Mouse (Mus musculus) cerebellum, postnatal 36 days (tissue): Measurements from ENCODE around the gene Gmcl1.

Experiments
- DNase-seq, 2 experiments: peaks; one replicate each; pipeline ENCODE4 v3.0.0; 2021 to 2022; ENCODE audit warnings: mixed read lengths in 2 of 2

Gmcl1 gene

DNA sequence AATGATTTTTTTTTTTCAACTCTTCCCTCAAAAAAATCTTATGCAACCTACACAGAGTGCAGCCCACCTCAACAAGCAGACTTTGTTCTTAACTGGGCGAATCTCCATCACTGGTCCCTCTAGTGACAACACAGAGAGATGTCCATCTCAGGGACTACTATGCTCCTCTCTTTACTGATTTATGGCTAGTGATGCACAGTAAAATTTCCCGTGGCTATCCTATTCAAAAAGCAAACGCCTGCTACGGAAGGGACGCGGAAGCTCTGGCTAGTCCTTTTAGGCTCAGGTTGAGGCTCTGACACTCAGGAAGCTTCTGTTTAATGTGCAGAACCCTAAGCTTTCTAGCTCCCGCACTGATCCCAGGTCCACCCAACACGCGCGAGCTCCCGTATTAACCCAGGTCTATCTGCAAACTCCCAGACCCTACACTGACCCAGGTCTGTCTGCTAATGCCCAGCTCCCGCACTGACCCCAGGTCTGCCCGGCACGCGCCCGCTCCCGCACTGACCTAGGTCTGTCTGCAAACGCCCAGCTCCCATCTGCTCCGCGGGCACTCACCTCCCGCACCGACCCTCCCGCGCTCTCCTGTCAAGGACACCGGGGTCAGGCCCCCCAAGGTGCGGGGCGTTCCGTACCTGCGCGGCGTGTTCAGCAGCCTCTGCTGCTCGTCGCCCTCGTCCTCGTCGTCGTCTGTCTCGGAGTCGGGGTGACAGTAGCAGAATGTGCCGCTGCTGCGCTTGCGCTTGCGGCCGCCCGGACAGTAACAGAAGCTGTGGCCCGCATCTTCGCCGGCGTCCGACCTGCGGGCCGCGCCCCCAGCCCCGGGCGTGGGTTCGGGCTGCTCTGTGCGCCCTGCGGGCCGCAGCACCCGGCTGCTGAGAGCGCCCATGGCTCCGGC, 658 bp downstream of the Gmcl1 start:
- DNase-seq = peak; percentile 66 to 67

DNA sequence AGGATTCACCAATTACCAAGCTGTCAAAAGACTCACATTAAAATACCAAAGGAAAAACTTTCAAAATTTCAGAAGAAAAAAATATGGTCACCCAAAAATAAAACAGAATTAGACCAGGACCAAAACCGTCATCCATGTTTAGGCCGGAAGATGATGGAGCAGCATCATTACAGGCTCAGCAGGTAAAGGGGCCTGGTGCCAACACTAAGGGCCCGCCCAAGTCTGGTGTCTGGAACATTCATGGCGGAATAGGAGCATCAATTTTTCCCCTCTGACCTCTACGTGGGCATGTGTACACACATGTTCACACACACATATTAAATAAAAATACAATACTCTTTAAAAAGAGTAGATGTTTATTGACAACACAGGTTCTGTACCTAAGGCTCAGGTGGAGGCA, 4.5 kb downstream of the Gmcl1 start:
- DNase-seq = peak; percentile 15 to 17

DNA sequence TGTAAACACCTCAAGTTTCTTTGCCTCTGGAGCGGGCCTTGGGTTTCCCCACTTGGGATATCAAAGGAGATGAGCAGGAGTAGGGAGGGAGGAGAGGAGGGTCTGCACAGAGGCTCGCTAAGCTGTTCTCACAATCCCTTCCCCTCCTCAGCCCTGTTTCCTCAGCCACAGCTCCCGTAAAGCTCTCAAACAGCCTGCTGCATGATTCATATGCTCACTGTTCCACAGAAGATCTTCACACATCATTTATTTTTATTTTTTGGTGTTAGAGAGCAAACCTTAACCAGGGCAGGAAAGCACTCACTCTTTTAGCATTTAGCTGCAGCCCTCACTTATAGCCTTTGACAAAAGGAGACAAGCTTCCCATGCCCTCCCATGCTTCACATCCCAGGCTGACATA, 11.2 kb downstream of the Gmcl1 start:
- no peak for DNase-seq

DNA sequence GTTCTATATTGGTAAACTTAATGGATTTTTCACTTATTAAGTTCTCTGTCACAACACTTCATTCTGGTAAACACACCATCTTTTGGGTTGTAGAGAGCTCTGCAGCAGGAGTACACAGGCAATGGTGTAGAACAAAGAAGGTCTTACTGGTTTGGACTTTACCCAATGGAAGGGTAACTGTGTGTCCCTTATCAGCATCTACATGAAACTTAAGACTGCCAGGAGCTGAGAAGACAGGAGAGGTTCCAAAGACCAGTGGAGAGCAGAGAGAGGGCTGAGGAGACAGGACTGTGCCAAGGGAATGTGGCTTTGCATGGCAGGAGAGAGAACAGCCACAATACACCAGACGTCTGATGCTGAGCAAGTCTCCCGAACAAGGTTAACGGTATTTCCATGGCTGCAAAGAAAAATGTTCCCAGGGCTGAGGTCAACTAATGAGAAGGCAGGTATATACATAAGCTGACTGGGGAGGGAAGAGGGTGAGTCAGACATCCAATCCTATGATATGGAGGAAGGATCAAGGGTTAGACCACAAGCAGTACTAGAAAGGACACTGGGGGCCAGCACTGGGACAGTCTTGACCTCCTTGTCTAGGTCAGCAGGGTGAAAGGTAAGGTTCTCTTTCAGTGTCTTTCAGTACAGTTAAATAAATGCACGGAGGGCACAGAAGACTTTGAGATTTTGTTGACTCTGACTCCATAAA, 25.0 kb downstream of the Gmcl1 start:
- no peak for DNase-seq

DNA sequence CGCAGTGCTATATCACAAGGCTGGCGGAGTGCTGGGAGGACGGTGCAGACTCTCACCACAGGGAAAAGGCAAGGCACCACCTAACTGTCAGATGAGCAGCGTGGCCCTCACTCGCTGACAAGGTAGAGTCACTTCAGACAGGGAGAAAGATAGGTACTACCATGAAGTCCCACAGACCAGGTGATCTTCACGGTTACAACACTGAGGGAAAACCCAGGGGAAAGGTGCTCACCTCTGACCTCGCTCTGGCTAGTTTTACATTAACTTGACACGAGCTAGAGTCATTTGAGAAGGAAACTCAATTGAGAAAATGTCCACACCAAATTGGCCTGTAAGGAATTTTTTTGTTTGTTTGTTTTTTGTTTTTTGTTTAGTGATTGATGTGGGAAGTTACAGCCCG, 30.6 kb downstream of the Gmcl1 start:
- no peak for DNase-seq

DNA sequence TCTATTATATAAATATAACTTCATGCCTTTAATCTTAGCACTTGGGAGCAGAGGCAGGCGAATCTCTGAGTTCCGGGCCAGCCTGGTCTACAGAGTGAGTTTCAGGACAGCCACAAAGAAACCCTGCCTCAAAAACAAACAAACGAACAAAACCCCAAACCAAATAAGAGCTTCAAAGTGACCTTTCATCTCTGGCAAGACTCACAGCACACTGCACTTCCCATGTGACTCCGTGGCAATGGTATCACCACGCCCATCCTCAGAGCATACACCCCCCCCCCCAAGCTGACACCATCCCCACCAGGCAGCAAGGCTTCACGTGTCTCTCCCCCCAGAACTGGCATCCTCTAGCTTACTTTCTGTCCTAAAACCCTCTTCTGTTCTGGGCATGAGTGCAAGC, 35.3 kb downstream of the Gmcl1 start:
- DNase-seq = no peak

DNA sequence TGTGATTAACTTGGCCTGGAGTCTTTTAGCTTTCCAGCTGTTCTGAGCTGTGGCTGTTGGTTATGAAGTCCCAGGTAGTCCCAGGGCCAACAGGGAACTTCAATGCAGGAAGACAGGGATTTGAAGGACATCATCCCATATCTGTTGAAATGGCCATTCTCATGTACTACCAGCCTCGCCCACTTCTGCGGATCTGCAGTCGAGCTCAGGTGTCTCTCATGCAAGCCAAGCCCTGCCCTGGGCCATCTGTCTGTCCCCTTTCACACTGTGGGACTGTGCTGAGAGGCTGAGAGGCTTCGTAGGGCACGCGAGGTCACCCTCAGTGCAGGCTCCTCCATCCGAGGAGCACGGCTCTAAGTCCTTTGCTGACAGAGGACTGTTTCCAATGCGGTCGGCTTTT, 37.0 kb downstream of the Gmcl1 start:
- DNase-seq = peak; percentile 54 to 55

DNA sequence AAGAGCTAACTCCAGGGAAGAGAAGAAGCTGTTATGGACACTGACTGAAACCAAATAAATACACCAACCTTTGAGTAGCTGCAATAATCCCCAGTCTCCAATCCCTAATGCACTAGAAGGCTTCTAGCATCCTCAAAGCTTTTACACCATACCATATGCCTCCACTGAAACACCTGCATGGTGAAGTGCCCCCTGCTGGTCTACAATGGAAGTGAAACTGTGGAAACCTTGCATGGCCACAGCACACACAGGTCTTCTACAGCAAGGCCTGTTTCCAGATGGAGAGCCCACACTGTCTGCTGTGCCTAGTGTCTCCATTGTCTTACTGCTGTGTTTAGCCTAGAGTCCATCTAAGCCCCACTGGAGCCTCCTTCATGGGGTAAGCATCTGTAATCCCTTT, 38.7 kb downstream of the Gmcl1 start:
- DNase-seq = peak; percentile 47 to 49

DNA sequence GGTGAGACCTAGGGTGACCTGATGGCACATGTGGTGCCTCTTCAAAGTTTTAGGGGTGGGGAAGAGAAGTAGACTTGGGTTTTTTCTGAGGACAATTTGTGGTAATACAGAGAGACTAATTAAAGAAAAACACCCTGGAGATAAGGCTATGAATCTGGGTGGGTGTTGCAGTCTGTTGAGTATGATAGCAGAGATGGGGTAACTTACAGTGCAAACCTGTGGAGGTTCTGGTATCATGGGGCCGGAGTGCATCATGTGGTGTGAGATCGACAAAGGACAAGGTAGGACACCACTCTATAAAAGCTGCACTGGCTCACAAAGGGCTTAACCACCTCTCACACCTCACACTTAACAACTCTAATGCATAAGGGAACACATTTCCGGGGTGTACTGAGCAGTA, 43.5 kb downstream of the Gmcl1 start:
- no peak for DNase-seq

DNA sequence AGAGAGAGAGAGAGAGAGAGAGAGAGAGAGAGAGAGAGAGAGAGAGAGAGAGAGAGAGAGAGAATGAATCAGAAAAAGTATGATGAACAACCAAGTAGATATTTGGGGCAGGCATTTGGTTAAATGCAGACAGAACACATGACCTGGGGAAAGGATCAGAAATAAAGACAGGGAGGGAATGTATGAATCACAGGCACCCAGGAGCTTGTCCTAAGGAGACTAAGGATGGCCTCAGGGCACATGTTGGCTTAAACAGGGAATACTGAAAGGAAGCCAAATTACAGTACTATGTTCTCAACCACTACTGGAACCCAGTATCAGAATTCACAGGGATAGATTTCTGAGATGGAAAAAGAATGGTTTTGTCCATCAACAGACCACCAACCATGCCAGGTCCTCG, 46.2 kb downstream of the Gmcl1 start:
- no peak for DNase-seq

DNA sequence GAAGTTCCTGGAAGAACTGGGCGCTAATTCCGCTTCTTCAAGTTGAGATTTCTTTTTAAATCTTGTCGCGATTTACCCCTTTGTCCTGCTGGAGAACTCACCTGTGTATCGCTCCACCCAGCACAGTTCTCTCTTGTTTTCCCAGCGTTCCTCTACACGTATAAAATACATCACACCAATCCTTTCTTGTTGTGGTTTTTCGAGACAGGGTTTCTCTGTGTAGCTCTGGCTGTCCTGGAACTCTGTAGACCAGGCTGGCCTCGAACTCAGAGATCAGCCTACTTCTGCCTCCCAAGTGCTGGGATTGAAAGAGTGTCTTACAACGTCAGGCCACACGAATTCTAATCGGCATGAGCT, 48.5 kb downstream of the Gmcl1 start:
- DNase-seq = no peak

DNA sequence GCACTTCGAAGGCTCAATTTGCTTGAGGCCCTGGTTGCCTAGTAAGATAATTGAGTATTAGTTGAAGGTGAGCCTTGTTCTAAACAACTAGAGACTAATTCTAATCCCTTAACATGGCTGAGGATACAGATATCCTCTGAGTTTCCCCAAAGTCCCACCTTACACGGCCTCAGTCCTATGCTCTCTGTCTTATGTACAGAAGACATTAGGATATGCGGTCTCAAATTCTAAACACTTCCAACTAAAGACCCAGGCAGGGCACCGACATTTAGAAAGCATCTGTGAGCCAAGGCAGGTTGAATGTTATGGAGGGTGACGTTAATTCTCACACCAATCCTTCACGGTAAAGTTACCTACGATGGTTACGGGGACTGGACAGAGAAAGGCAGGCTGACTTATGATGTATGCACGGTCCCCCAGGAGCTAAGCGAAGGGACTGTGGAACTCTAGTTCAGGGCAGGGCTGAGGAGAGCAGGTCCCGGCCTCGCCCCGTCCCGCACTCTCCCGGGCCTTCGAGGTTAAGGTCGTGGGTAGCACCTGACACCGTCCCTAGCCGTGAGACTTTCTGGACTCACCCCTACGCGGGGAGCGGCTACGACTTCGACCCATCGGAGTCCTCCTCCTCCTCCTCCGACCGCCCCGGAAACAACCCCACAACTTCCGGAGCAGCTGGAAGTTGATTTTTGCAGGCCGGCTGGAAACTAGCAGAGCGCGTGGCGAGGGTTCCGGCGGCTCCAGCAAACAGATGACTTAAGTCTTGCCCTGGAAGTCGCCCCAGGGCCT, 49.1 kb downstream of the Gmcl1 start, which contains the start of gene Snrnp27:
Snrnp27 (minus strand) TSS at position 651 of the 783 bp plus-strand sequence.
- DNase-seq = peak; percentile 91 to 95

DNA sequence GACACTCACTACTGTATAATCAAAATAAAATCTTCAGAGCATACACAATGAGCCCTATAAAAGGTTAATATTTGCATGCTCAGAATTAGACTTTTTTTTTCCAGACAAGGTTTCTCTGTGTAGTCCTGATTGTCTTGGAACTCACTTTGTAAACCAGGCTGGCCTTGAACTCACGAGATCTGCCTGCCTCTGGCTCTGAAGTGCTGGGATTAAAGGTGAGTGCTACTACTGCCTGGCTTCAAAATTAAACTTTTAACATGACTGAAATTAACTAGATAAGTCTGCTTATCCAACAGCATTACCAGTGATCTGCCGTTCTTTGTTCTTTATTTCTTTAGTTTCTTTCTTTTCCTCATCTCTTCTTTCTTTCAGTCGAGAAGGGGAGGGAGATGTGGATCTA, 51.9 kb downstream of the Gmcl1 start:
- DNase-seq = no peak

DNA sequence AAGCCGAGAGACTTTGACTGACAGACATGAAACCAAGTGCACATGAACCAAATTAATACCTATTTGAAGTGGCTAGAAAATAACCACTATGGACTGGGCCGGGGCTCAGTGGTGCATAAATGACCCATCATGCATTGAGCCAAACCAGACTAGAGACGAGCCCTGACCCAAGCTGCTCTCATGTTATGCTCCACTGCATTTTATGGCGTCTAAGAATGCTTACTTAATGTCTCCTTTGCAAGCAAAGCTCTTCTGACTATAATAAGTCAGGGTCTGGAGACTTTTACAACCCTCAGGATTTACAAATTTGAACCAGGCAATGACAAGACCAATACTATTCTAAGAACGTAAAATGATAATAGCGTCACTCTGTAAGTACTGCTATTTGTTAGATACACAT, 54.8 kb downstream of the Gmcl1 start:
- no peak for DNase-seq

DNA sequence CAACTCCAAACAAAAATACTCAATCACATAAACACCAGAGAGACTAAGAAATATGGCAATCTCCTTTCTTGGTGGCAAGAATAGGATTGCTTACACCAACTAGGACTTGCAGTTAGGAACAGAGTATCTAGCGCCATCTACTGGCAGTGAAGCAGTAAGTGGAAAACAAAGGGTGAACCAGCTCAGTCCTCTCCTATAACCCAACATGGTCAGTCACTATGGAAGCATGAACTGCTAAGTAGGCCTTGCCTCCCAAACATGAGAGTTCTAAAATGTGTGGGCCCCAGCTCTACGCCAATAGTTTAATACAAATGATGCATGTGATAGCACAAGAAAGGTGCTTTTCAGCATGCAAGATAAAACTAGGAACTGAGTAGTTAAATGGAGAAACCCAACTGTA, 62.3 kb downstream of the Gmcl1 start:
- peak; percentile 31 to 63 for DNase-seq

DNA sequence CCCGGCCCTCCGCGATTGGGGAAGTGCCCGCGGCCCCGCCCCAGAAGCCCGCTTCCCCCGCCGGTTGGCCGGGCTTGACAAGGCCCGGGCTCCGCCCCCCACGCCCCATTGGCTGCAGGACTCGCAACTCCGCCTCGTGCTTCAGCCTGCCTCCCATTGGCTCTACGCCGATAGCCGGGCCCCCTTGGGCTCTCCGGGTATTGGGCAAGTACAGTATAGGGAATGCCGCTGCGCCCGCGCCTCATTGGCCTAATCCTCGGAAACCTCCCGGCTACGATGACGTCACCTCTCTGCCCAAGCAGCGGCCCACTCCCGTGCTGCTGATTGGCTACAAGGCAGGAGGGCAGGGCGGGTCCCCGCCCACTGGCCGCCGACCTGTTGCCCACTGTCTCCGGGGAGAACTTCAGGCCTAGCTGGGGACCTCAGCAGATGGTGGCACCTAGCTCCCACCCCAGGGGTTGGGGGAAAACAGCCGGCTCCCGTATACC, 63.9 kb downstream of the Gmcl1 start:
- peak; percentile 100 for DNase-seq

DNA sequence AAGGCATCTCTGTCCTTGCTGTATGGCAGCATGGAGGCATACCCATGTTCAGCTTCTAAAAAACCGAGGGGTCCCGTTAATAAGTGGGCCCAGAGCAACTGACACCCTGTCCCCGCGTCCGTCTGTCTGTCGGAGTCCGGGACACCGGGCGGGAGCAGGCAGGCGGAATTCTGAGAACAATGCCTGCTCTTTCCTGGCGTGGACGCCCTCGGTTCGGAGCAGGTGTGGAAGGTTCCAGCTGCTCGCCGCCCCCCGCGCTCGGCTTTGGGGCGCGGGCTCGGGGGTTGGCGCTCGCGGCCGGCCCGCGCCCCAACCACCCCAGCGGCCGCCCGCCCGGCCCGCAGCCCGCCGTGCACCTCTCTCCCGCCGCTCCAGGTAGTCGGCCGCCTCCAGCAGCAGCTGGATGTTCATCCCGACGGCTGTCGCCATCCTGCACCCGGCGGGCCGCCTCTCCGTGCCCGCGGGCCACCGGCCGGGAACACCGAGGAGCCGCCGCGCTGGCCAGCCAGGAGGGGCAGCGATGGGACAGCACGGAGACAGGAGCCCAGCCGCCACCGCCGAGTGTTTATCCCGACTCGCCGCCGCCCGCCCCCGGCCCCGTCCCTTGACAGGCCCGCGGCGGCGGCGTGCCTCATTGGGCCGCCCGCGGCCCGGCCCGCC, 64.5 kb downstream of the Gmcl1 start, which contains the start of gene Mxd1:
Mxd1 (minus strand) TSS at position 582 of the 660 bp plus-strand sequence.
- DNase-seq = no peak

DNA sequence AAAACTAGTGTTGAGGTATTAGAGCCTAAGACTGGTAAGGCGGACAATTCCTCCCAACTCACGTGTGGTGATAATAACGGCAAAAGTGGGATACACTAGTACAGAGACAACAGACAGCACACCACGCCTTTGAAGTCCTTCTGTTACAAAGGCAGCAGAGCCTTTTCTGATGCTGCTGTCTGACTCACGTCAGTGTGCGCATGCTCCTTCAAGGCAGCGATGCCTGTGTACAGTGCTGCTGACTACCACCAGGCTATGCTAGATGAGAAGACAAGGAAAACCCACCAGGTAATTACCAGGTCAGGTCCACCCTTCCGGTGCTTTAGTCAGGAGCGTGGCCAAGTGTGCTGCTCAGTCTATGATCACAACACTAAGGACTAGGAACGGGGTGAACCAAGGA, 66.1 kb downstream of the Gmcl1 start:
- no peak for DNase-seq

DNA sequence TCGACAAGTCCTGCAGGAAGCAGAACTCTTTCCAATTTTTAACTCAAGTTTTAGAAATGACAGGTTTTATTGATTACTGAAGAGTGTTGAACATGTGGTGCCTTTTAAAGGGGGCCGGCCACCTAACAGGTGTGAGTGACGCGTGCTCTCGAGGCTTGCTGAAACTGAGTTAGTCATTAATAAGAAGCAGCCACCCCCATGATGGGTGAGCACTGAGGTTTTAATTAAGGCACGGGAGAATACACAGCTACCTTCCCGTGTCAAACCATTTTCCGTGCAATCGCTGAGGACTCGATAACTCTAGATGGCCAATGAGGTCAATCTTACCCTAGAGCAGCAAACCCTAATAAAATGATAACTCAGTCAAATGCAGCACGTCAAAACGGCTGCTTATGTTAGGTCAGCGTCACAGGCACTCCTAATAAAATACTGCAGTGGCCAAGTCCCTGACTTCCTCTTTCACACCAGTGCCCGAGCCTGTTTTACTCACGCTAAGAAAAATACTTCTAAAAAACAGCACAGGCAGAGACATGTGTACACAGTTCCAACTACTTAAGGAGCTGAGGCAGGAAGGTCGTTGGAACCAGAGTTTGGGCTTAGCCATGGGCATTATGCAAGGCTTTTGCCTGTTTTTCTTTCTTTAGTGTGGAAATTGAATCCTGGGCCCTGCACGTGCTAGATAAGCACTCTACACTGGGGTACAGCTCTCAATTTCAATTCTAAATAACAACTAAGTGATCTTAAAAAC, 67.4 kb downstream of the Gmcl1 start:
- no peak for DNase-seq

DNA sequence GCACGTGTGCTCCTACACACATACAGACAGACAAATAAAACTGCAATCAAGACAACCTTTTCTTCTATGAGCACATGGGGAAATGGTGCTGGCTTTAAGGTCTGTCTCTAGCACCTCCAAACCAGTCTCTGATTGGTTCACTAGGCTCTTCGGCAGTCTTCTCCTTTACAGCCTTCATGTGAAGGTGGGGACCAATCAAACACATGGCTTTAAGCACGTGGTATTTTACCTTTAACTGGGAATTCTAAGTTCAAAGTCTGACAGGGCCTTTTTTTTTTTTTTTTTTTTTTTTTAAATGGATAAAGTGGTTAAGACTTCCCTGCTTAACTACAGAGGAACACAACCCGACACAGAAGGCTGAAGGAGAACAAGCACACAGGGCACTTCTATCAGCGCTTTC, 68.1 kb downstream of the Gmcl1 start:
- no peak for DNase-seq

DNA sequence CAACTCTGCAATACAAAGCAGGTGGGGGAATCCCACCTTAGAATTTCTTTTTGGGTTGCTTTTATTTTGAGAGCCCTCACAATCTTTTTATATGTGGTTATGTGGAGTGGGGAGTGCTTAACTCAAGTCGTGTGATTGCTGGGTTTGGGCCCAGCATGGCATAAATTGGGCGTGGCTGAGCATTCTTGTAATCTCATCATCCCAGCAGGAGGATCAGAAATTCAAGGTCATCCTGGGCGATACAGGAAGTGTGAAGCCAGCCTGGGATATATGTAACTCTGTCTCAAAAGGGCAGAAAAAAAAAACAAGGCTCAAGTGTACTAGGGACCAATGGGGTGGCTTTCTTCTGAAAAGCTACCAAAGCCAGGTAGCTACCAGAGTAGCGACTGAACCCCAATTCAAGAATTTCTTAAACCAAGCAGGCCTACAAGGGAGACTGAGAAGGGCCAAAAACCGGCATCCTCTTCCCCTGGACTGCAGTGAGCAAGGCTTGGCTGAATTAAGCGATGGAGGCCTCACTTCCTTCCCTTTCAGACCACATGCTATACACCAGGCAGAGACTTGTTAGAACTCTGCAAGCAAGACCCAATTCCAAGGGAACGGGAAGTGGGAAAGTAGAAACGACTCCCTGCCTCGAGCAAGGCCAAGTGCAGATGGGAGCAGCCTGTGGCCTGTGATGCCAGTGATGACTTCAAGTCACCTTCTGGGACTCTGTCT, 72.9 kb downstream of the Gmcl1 start:
- DNase-seq = no peak
